In the genomic region with DNA sequence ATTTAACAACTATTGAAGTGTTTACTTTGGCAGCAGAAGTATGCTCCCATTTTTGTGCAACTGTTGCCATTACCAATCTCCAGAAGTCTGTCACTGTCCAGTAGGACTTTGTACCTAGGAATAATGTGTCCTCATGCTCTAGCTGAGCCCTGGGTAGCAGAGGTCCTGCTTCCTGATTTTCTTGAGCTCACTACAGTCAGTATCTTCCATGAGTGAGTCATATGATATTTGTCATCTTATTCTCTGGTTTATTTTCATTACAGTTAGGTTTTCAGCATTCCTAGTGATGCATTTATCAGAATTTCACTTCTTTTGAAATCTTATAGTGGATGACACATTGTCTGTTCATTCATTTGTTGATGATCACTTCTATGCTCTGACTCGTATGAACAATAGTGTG, we compare ENCODE assay signal across 20 mouse cellular contexts.
A peak's percentile ranks its signal among the peaks of the same experiment; 100 is the strongest.
DNase-seq lines count a peak whose midpoint lies in the region; ATAC-seq and TF ChIP-seq lines count a peak whose summit lies in the region.
"Had no signal": no experiment of that assay in that cellular context is flagged by ENCODE, and none has a peak within 500 bp of the region (broad histone marks: within the 10 kb centered on the region; RNA-seq: fewer than 3 reads in every experiment).

No protein-coding gene starts in this region.

- H3K9me3 ChIP-seq in kidney, embryonic 15.5 days (replicated peaks): no peaks in the 10 kb centered on the region
- H3K9me3 ChIP-seq: embryonic facial prominence, embryonic 12.5 days; forebrain, embryonic 13.5 days; heart, embryonic 13.5 days; hindbrain, embryonic 15.5 days had no signal

- ATAC-seq in kidney, embryonic 15.5 days (replicated peaks; ENCODE audit: low FRiP score): no peak
- ATAC-seq in CD4-positive, CD25-positive, alpha-beta regulatory T cell, adult 4 months: no peak
- ATAC-seq: forebrain, embryonic 13.5 days; forebrain, postnatal 0 days; inflammation-experienced regulatory T-cells, adult 6 months had no signal

- no peaks in the 10 kb centered on the region for H3K36me3 ChIP-seq in kidney, embryonic 15.5 days
- H3K36me3 ChIP-seq: embryonic facial prominence, embryonic 12.5 days; heart, embryonic 13.5 days; hindbrain, embryonic 15.5 days had no signal

- no peak overlapping the region for H3K27ac ChIP-seq in kidney, embryonic 15.5 days
- peak overlapping the region; percentile 39; the same call in 1 of the 2 replicates for H3K27ac ChIP-seq in embryonic fibroblast, embryonic 13.5 days (ENCODE audit: insufficient read depth, low read length)
- H3K27ac ChIP-seq: embryonic facial prominence, embryonic 12.5 days; forebrain, embryonic 13.5 days; heart, embryonic 13.5 days; hindbrain, embryonic 15.5 days had no signal

- H3K27me3 ChIP-seq in kidney, embryonic 15.5 days: no peaks in the 10 kb centered on the region
- H3K27me3 ChIP-seq: embryonic facial prominence, embryonic 12.5 days; forebrain, embryonic 13.5 days; heart, embryonic 13.5 days; hindbrain, embryonic 15.5 days had no signal

- WGBS in kidney, embryonic 15.5 days: 78% methylated on average over 1 of the region's 1 CpGs

- H3K4me3 ChIP-seq in kidney, embryonic 15.5 days (replicated peaks): no peak overlapping the region
- no peak overlapping the region for H3K4me3 ChIP-seq in embryonic fibroblast, embryonic 13.5 days (ENCODE audit: insufficient read depth, low read length)
- H3K4me3 ChIP-seq: embryonic facial prominence, embryonic 12.5 days; forebrain, embryonic 13.5 days; heart, embryonic 13.5 days; hindbrain, embryonic 15.5 days had no signal

- no peak for TF ChIP-seq CTCF in embryonic fibroblast, embryonic 13.5 days (IDR thresholded peaks at IDR 0.05; ENCODE audit: borderline replicate concordance, insufficient read depth, low read length)

- DNase-seq in kidney, adult 9 months: peak; percentile 19
- peak; percentile 67 for DNase-seq in 3T3-L1 (ENCODE audit: low read depth, low spot score)
- peak; percentile 73 for DNase-seq in Muller cell, postnatal 12 days (ENCODE audit: inconsistent ontology term)
- no peak for DNase-seq in spleen, postnatal 14 days (ENCODE audit: low spot score in 2 of 2)
- DNase-seq in heart, adult 9 months (ENCODE audit: low spot score in 2 of 2): no peak
- DNase-seq: adrenal gland, postnatal 14 days; cerebellum, adult 11-12 months; cerebellum, adult 9-10 months; cerebellum, postnatal 25 days; forebrain, postnatal 0 days; gastrocnemius, postnatal 14 days; heart, postnatal 36 days had no signal

- H3K4me1 ChIP-seq in kidney, embryonic 15.5 days: no peaks in the 10 kb centered on the region
- H3K4me1 ChIP-seq in embryonic fibroblast, embryonic 13.5 days (ENCODE audit: control insufficient read depth, insufficient read depth, low read length): peaks cover 11% of the 10 kb centered on the region
- H3K4me1 ChIP-seq: embryonic facial prominence, embryonic 12.5 days; forebrain, embryonic 13.5 days; hindbrain, embryonic 15.5 days had no signal

- no peak overlapping the region for H3K9ac ChIP-seq in kidney, embryonic 15.5 days
- H3K9ac ChIP-seq: embryonic facial prominence, embryonic 12.5 days; forebrain, embryonic 13.5 days; forebrain, postnatal 0 days; heart, embryonic 13.5 days; hindbrain, embryonic 15.5 days had no signal

- no peak overlapping the region for H3K4me2 ChIP-seq in kidney, embryonic 15.5 days
- H3K4me2 ChIP-seq: embryonic facial prominence, embryonic 12.5 days; forebrain, embryonic 13.5 days; heart, embryonic 13.5 days; hindbrain, embryonic 15.5 days had no signal

- TF ChIP-seq POLR2A in embryonic fibroblast, embryonic 13.5 days (IDR thresholded peaks at IDR 0.05; ENCODE audit: low read depth, low read length): no peak

Comparison
In these comparisons a context has a peak if more than half of its experiments do, and no peak if none do; other contexts are left out.
1. DNase-seq: peak in kidney, adult 9 months (single experiment), 3T3-L1 (single experiment) and Muller cell, postnatal 12 days (single experiment); none in spleen, postnatal 14 days (0 of 2) and heart, adult 9 months (0 of 2).